Mouse (Mus musculus) forebrain, embryonic 14.5 days (tissue): Measurements from ENCODE around the gene Zbtb34. TPM values are rescaled to one million over a fixed set of nuclear protein-coding genes. Genes with fewer than 3 reads are reported as not detected.
A peak's percentile ranks its signal among the peaks of the same experiment; 100 is the strongest.

Experiments
- ATAC-seq: fragments of 200-750 bp; cut with Nextera tagmentation; 2 replicates; pipeline ENCODE4 v1.8.0; 2017; ENCODE audit warnings: mild to moderate bottlenecking, moderate library complexity
- DNase-seq: peaks from one replicate; pipeline ENCODE4 v3.0.0-alpha.2; 2015; ENCODE audit warnings: low spot score
- H3K27ac ChIP-seq: fragments of 300-500 bp; sonication (generic); 2 replicates; pipeline ENCODE4 v1.5.1; 2014; ENCODE audit warnings: low read depth, mild to moderate bottlenecking, control low read depth, low read length, moderate library complexity
- H3K27me3 ChIP-seq: fragments of 300-500 bp; sonication (generic); replicated peaks from 2 replicates; pipeline ENCODE4 v1.6.1; 2014; ENCODE audit warnings: low read length, control low read depth, mixed read lengths; ENCODE audit not compliant: control insufficient read depth, insufficient read depth
- H3K36me3 ChIP-seq: fragments of 300-500 bp; sonication (generic); 2 replicates; pipeline ENCODE4 v1.6.1; 2014; ENCODE audit warnings: low read length, control low read depth; ENCODE audit not compliant: control insufficient read depth, insufficient read depth
- H3K4me1 ChIP-seq: fragments of 300-500 bp; sonication (generic); 2 replicates; pipeline ENCODE4 v1.6.1; 2014; ENCODE audit warnings: antibody characterized with exemption, low read length, control low read depth; ENCODE audit not compliant: control insufficient read depth, insufficient read depth
- H3K4me2 ChIP-seq: fragments of 300-500 bp; sonication (generic); 2 replicates; pipeline ENCODE4 v1.6.1; 2014; ENCODE audit warnings: mild to moderate bottlenecking, control low read depth, low read length
- H3K4me3 ChIP-seq: fragments of 300-500 bp; sonication (generic); 2 replicates; pipeline ENCODE4 v1.5.1; 2014; ENCODE audit warnings: low read depth, low read length, control low read depth
- H3K9ac ChIP-seq: fragments of 300-500 bp; sonication (generic); 2 replicates; pipeline ENCODE4 v1.6.1; 2014; ENCODE audit warnings: mild to moderate bottlenecking, low read length, control low read depth, moderate library complexity
- H3K9me3 ChIP-seq: fragments of 300-500 bp; sonication (generic); replicated peaks from 2 replicates; pipeline ENCODE4 v1.6.1; 2016; ENCODE audit warnings: low read length, control low read depth, mixed read lengths; ENCODE audit not compliant: control insufficient read depth
- WGBS: fragments of 180-500 bp; shearing (Covaris S2); extraction: QIAGEN DNeasy Blood & Tissue Kit; methylation state at CpG from one replicate; pipeline ENCODE4 v1.1.7; 2014; 5-methylcytosine and 5-hydroxymethylcytosine counted together
- polyA plus RNA-seq: library from polyadenylated mRNA; unstranded; fragments of >200 nt; fragmentation: Nextera tagmentation; extraction: Ambion mirVana; gene quantifications from 2 replicates; pipeline ENCODE4 v1.2.1, GENCODE M21; 2014

The Zbtb34 gene
- polyA plus RNA-seq, 1 experiment from 2014 or later = 5.1 TPM

GRCm38 (mm10) chr2:33439980-33440670, 9.0 kb upstream of the Zbtb34 start:
- Histone ChIP-seq H3K36me3 (no peaks in the 10 kb centered on the region), H3K4me3 (no peak overlapping the region), H3K27ac (no peak overlapping the region), H3K27me3 (no peaks in the 10 kb centered on the region; the same call in 1 of the 2 replicates), H3K9me3 (no peaks in the 10 kb centered on the region), H3K4me1 (peaks cover 5% of the 10 kb centered on the region; the same call in 1 of the 2 replicates), H3K9ac (no peak overlapping the region), H3K4me2 (no peak overlapping the region)
- ATAC-seq = no peak
- DNase-seq = no peak
- 32% methylated on average over 9 of the region's 9 CpGs for WGBS

GRCm38 (mm10) chr2:33439471-33439881, 8.4 kb upstream of the Zbtb34 start:
- no peaks in the 10 kb centered on the region for H3K9me3 ChIP-seq
- no peaks in the 10 kb centered on the region; the same call in 1 of the 2 replicates for H3K27me3 ChIP-seq
- DNase-seq = no peak
- H3K4me3 ChIP-seq = no peak overlapping the region
- no peak overlapping the region for H3K4me2 ChIP-seq
- ATAC-seq = no peak
- H3K4me1 ChIP-seq = peaks cover 5% of the 10 kb centered on the region; the same call in 1 of the 2 replicates
- H3K27ac ChIP-seq = no peak overlapping the region
- no peaks in the 10 kb centered on the region for H3K36me3 ChIP-seq
- WGBS = 5% methylated on average over 8 of the region's 8 CpGs
- H3K9ac ChIP-seq = no peak overlapping the region; the same call in 1 of the 2 replicates

GRCm38 (mm10) chr2:33438377-33438776, 7.3 kb upstream of the Zbtb34 start:
- Histone ChIP-seq H3K36me3 (no peaks in the 10 kb centered on the region), H3K9me3 (no peaks in the 10 kb centered on the region), H3K4me2 (no peak overlapping the region), H3K4me1 (peaks cover 5% of the 10 kb centered on the region; the same call in 1 of the 2 replicates), H3K27ac (no peak overlapping the region), H3K9ac (no peak overlapping the region), H3K4me3 (no peak overlapping the region), H3K27me3 (no peaks in the 10 kb centered on the region; the same call in 1 of the 2 replicates)
- DNase-seq = no peak
- WGBS = 19% methylated on average over 2 of the region's 2 CpGs
- no peak for ATAC-seq

GRCm38 (mm10) chr2:33437184-33437583, 6.1 kb upstream of the Zbtb34 start:
- H3K9me3 ChIP-seq = no peaks in the 10 kb centered on the region
- H3K27me3 ChIP-seq = no peaks in the 10 kb centered on the region; the same call in 1 of the 2 replicates
- WGBS = 33% methylated on average over 11 of the region's 11 CpGs
- no peaks in the 10 kb centered on the region for H3K36me3 ChIP-seq
- no peak overlapping the region for H3K4me2 ChIP-seq
- no peak overlapping the region for H3K4me3 ChIP-seq
- H3K4me1 ChIP-seq = peaks cover 5% of the 10 kb centered on the region; the same call in 1 of the 2 replicates
- H3K9ac ChIP-seq = no peak overlapping the region
- no peak overlapping the region for H3K27ac ChIP-seq
- no peak for ATAC-seq
- no peak for DNase-seq

- WGBS = 12% methylated on average over 16 of the region's 16 CpGs
- H3K27ac ChIP-seq = no peak overlapping the region
- H3K9me3 ChIP-seq = no peaks in the 10 kb centered on the region
- H3K4me1 ChIP-seq = peaks cover 5% of the 10 kb centered on the region; the same call in 1 of the 2 replicates
- DNase-seq = peak; percentile 42
- H3K9ac ChIP-seq = peak overlapping the region; percentile 32; the same call in 1 of the 2 replicates
- H3K4me2 ChIP-seq = peak overlapping the region; percentile 43
- H3K27me3 ChIP-seq = no peaks in the 10 kb centered on the region; the same call in 1 of the 2 replicates
- no peaks in the 10 kb centered on the region for H3K36me3 ChIP-seq
- no peak for ATAC-seq
- peak overlapping the region; percentile 5; the same call in 1 of the 2 replicates for H3K4me3 ChIP-seq
These were observed 5.0 kb upstream of the Zbtb34 start for GRCm38 (mm10) chr2:33436035-33436580.

GRCm38 (mm10) chr2:33435036-33435650, 4.0 kb upstream of the Zbtb34 start:
- ATAC-seq (no peak), DNase-seq (peak; percentile 38)
- WGBS = 45% methylated on average over 8 of the region's 8 CpGs
- H3K4me3 ChIP-seq = no peak overlapping the region
- H3K4me2 ChIP-seq = peak overlapping the region; percentile 43; the same call in 1 of the 2 replicates
- H3K9ac ChIP-seq = no peak overlapping the region
- no peaks in the 10 kb centered on the region; the same call in 1 of the 2 replicates for H3K27me3 ChIP-seq
- H3K27ac ChIP-seq = no peak overlapping the region
- H3K9me3 ChIP-seq = no peaks in the 10 kb centered on the region
- no peaks in the 10 kb centered on the region for H3K36me3 ChIP-seq
- peaks cover 7% of the 10 kb centered on the region for H3K4me1 ChIP-seq

- peak; percentile 66 for DNase-seq
- H3K9ac ChIP-seq = no peak overlapping the region
- no peak overlapping the region for H3K4me2 ChIP-seq
- no peak overlapping the region for H3K27ac ChIP-seq
- peaks cover 18% of the 10 kb centered on the region for H3K4me1 ChIP-seq
- H3K27me3 ChIP-seq = no peaks in the 10 kb centered on the region
- 0 out of 2 replicates have a peak, but pooled peaks cover 4% of the 10 kb centered on the region for H3K36me3 ChIP-seq
- no peak for ATAC-seq
- H3K4me3 ChIP-seq = no peak overlapping the region
- whole genome bisulfite sequencing = 65% methylated on average over 5 of the region's 5 CpGs
- H3K9me3 ChIP-seq = no peaks in the 10 kb centered on the region
These were observed 1.8 kb upstream of the Zbtb34 start for GRCm38 (mm10) chr2:33432877-33433276.

GRCm38 (mm10) chr2:33430081-33430770, 898 bp downstream of the Zbtb34 start:
- 9% methylated on average over 13 of the region's 13 CpGs for WGBS
- peak overlapping the region; percentile 97 for H3K4me3 ChIP-seq
- peaks cover 13% of the 10 kb centered on the region for H3K4me1 ChIP-seq
- peaks cover 21% of the 10 kb centered on the region; the same call in 1 of the 2 replicates for H3K36me3 ChIP-seq
- H3K4me2 ChIP-seq = peak overlapping the region; percentile 93
- ATAC-seq = peak; percentile 14; the same call in 1 of the 2 replicates
- no peak for DNase-seq
- H3K9ac ChIP-seq = peak overlapping the region; percentile 97
- no peak overlapping the region for H3K27ac ChIP-seq
- no peaks in the 10 kb centered on the region for H3K27me3 ChIP-seq
- H3K9me3 ChIP-seq = no peaks in the 10 kb centered on the region
